Mouse (Mus musculus) gastrocnemius, postnatal 14 days (tissue): ENCODE data around the gene Tsks. TPM values are rescaled to one million over a fixed set of nuclear protein-coding genes. Genes with fewer than 3 reads are reported as not detected.
A peak's percentile ranks its signal among the peaks of the same experiment; 100 is the strongest.

Experiments
- DNase-seq: peaks from one replicate; pipeline ENCODE4 v3.0.0; 2021; ENCODE audit warnings: mixed read lengths
- intact Hi-C: fragments of 180-260 bp; cut with DNase I; formaldehyde crosslinking; loops from one replicate; pipeline ENCODE4 v1.15.1; 2025; ENCODE audit warnings: low total_unique reads
- total RNA-seq, 2 experiments: library from RNA; stranded (reverse); gene quantifications; 2 replicates each; pipeline ENCODE4 v1.2.3; 2021

Tsks gene
- total RNA-seq, 2 experiments from 2014 or later: not detected

DNA sequence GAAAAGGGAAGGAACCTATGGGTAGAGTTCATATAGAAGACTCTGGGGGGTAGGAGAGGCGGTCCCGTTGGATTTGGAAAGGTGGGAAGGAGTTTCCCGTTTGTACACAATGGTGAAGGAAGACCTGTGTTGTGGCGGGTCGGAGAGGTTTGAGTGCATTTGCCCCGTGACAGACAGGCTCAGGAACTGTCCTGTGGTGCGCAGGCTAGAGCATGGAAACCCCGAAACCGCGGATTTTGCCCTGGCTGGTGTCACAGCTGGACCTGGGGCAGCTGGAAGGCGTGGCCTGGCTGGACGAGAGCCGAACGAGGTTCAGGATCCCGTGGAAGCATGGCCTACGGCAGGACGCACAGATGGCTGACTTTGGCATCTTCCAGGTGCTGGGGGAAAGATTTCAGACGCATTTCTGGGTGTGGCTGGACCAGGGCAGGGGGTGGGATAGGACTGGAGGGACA, 55.5 kb downstream of the Tsks start, which contains the start of gene Bcl2l12:
Bcl2l12 (minus strand) TSS at position 212 of the 455 bp plus-strand sequence.
- intact Hi-C loops: no loop called here
- peak; percentile 69 for DNase-seq

DNA sequence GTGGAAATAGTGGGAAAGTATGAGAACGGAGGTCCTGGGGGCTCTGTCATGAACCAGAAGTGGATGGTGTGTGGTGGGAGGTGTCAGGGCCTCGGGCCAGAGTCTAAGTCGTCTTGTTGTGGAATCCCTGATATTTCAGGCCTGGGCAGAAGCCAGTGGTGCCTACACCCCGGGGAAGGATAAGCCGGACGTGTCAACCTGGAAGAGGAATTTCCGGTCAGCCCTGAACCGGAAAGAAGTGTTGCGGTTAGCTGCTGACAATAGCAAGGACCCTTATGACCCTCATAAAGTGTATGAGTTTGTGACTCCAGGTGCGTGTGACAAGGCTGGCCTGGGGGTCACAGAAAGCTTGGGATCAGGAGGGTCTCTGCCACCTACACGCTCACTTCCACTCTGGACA, 56.7 kb downstream of the Tsks start:
- intact Hi-C loops: no loop called here
- DNase-seq: no peak

DNA sequence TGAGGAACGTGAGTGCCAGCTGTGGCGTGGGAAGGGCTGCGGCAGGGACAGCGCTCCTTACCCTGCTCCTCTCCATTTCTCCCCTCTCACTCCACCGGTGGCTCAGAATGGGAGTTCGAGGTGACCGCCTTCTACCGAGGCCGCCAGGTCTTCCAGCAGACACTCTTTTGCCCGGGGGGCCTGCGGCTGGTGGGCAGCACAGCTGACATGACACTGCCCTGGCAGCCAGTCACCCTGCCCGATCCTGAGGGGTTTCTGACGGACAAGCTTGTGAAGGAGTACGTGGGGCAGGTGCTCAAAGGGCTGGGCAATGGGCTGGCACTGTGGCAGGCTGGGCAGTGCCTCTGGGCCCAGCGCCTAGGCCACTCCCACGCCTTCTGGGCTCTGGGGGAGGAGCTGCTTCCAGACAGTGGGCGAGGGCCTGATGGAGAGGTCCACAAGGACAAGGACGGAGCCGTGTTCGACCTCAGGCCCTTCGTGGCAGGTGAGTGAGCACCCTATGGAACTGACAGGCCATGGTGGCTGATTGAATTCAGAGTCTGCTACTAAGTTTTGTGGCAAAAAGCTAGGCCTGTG, 57.6 kb downstream of the Tsks start:
- intact Hi-C loops: no loop called here
- no peak for DNase-seq

DNA sequence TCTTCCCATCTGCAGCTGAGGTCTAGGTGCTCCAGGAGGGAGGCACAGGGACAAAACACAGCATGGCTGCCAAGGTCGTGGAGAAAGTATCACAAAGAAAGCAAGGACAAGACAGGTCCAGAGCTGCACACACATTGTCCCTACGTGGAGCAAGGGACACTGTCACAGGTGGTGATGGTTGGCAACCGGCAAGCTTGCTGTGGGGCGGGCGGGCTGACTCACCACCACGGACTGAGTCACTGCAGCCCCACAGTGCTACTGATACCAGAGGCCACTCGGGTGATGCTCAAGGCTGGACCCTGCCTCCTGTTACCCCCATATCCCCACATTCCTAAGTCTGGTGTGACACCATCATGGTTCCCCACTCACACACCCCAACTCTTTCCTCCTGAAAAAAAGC, 59.4 kb downstream of the Tsks start:
- no peak for DNase-seq
- intact Hi-C loops: no loop called here

DNA sequence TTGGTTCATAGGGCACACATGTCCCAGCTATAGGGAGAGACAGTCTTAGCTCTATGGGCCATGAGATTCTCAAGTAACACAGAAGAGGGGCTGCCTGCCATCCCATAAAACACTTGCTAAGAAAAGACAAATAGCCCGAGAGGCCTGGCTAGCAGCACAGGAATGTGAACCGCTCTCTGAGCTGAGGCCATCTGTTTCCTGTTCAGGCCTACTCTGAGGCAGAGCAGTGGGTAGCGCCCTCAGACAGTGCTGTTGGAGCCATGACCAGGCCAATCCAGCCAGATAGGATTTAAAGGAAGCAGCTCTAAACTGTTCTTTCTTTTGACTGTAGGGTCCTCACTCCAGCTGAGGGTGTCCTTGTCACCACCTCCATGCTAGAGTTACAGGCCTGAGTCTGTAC, 61.5 kb downstream of the Tsks start:
- intact Hi-C loops: no loop called here
- DNase-seq: no peak

DNA sequence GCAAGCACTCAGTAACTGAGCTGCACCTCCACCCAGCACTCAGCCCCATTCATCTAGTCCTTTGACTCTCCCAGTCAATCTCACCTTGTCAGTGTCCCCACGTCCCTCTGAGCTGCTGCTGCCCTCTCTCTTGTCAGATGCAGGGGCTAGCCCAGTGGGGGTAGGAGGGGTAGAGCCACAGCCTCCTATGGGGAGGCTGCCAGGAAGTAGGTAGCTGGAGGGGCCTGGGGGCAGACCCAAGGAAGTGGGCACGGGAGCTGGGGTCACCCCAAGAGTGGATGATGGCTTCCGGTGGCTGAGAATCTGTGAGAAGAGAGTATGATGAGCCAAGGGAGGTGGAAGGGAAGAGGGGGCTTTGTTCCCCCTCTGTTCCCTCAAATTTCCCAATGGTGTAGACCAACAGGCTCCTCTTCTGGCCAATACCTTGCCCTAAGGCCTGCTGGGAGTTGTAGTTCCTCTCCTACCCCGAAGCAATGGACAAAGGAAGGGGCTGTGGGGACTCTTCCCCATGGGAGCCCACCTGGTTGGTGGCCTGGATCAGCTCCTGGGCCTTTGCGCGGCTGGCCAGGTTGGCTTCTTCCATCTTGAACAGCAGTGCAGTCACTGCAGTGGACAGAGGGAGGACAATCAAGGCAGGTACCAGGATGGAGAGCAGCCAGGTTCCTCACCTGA, 62.5 kb downstream of the Tsks start:
- no peak for DNase-seq
- intact Hi-C loops: no loop called here

DNA sequence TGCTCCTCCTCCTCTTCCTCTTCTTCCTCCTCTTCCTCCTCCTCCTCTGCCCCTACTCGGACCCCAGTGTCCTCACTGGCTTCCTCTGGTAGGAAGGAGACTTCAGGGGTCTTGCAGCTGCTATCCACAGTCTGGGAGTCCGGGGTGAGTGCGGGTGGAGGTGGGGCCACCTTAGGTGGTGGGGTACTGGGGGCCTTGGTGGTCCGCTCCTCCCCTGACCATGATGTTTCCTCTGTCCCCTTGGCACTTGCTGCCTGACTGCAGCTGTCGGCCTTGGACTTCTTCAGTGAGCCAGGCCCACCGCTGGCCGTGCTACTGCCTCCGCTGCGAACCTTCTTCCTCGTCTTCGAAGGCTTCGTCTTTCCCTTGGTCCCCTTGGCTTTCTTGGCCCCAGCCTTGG, 63.5 kb downstream of the Tsks start:
- DNase-seq: no peak
- intact Hi-C loops: no loop called here

DNA sequence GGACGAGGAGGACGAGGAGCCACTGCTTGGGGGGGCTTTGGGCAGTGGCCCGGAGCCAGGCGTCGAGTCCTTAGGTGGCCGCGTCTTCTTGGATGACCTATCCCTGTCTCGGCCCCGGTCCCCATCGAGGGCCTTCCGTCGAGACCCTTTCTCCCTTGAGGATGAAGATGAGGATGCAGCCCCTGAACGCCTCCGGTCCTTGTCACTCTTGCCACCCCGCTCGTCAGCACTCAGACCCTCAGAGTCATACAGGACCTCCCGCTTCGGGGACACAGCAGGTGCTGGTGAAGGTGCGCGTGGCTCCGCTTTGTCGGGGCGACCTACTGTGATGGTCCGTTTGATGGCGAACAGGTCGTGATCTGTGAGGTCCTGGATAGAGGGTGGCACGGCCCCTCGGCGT, 64.1 kb downstream of the Tsks start:
- intact Hi-C loops: no loop called here

More for the DNA sequence above, 64.1 kb downstream of the Tsks start:
- no peak for DNase-seq

Other genes with a start within 250 kb of the Tsks start
- not detected for gene Izumo2, start 234.5 kb upstream of the Tsks start, total RNA-seq
- gene Vrk3, start 194.8 kb upstream of the Tsks start, total RNA-seq: 10 to 100 TPM; 14.5 to 16.2 TPM
- gene Zfp473, start 192.2 kb upstream of the Tsks start, total RNA-seq: under 1 TPM in 1 of 2 experiments, not detected in 1; 0.16 TPM
- 10 to 100 TPM; 21.2 to 28.1 TPM for gene Nup62, start 127.1 kb upstream of the Tsks start, total RNA-seq
- 1 to 10 TPM; 2.3 to 2.6 TPM for gene Il4i1, start 126.8 kb upstream of the Tsks start, total RNA-seq
- gene Atf5, start 126.5 kb upstream of the Tsks start, total RNA-seq: 10 to 100 TPM; 54.5 to 62.2 TPM
- gene Akt1s1, start 94.2 kb upstream of the Tsks start, total RNA-seq: 10 to 100 TPM; 85.9 to 86.7 TPM
- gene Tbc1d17, start 94.1 kb upstream of the Tsks start, total RNA-seq: 10 to 100 TPM; 28.2 to 38.9 TPM
- gene Pnkp, start 86.1 kb upstream of the Tsks start, total RNA-seq: 10 to 100 TPM; 15.1 to 16.6 TPM
- 100 to 1,000 TPM; 161 to 167 TPM for gene Ptov1, start 73.4 kb upstream of the Tsks start, total RNA-seq
- 10 to 100 TPM; 48.0 to 49.7 TPM for gene Med25, start 50.5 kb upstream of the Tsks start, total RNA-seq
- gene Fuz, start 47.1 kb upstream of the Tsks start, total RNA-seq: 10 to 100 TPM; 18.8 to 23.4 TPM
- 10 to 100 TPM; 55.4 to 60.8 TPM for gene Ap2a1, start 13.7 kb upstream of the Tsks start, total RNA-seq
- 1 to 10 TPM; 2.3 to 2.7 TPM for gene Cpt1c, start 31.6 kb downstream of the Tsks start, total RNA-seq
- 100 to 1,000 TPM; 144 to 227 TPM for gene Prmt1, start 43.4 kb downstream of the Tsks start, total RNA-seq
- gene Irf3, start 54.4 kb downstream of the Tsks start, total RNA-seq: 10 to 100 TPM; 20.0 to 22.2 TPM
- 10 to 100 TPM in 1 of 2 experiments, 1 to 10 TPM in 1; 10.0 to 10.6 TPM for gene Bcl2l12, start 55.5 kb downstream of the Tsks start, total RNA-seq
- 10 to 100 TPM; 35.6 to 40.1 TPM for gene Scaf1, start 73.2 kb downstream of the Tsks start, total RNA-seq
- gene Rras, start 74.8 kb downstream of the Tsks start, total RNA-seq: 10 to 100 TPM; 43.1 to 53.1 TPM
- 10 to 100 TPM; 17.9 to 29.6 TPM for gene Prr12, start 109.7 kb downstream of the Tsks start, total RNA-seq
- gene Nosip, start 119.2 kb downstream of the Tsks start, total RNA-seq: 10 to 100 TPM; 34.3 to 35.2 TPM
- gene Prrg2, start 119.5 kb downstream of the Tsks start, total RNA-seq: 1 to 10 TPM; 7.2 to 7.6 TPM
- 10 to 100 TPM; 57.2 to 80.5 TPM for gene Rcn3, start 149.0 kb downstream of the Tsks start, total RNA-seq
- 10 to 100 TPM; 62.5 to 64.4 TPM for gene Fcgrt, start 160.6 kb downstream of the Tsks start, total RNA-seq
- 100 to 1,000 TPM; 599 to 696 TPM for gene Rps11, start 181.2 kb downstream of the Tsks start, total RNA-seq
- 100 to 1,000 TPM; 742 to 866 TPM for gene Rpl13a, start 185.6 kb downstream of the Tsks start, total RNA-seq
- not detected for gene Gm45713, start 193.0 kb downstream of the Tsks start, total RNA-seq
- 1 to 10 TPM; 1.9 to 2.5 TPM for gene Flt3l, start 193.2 kb downstream of the Tsks start, total RNA-seq
- gene Pih1d1, start 211.1 kb downstream of the Tsks start, total RNA-seq: 10 to 100 TPM; 40.0 to 42.4 TPM
- 10 to 100 TPM; 21.4 to 23.2 TPM for gene Aldh16a1, start 211.4 kb downstream of the Tsks start, total RNA-seq
- gene Slc17a7, start 220.7 kb downstream of the Tsks start, total RNA-seq: 1 to 10 TPM; 3.6 to 4.3 TPM
- gene Gfy, start 236.4 kb downstream of the Tsks start, total RNA-seq: under 1 TPM; 0.16 to 0.23 TPM
- gene Pth2, start 237.8 kb downstream of the Tsks start, total RNA-seq: not detected